Mouse (Mus musculus): Measurements from ENCODE around the gene Gm20388.

DNA sequence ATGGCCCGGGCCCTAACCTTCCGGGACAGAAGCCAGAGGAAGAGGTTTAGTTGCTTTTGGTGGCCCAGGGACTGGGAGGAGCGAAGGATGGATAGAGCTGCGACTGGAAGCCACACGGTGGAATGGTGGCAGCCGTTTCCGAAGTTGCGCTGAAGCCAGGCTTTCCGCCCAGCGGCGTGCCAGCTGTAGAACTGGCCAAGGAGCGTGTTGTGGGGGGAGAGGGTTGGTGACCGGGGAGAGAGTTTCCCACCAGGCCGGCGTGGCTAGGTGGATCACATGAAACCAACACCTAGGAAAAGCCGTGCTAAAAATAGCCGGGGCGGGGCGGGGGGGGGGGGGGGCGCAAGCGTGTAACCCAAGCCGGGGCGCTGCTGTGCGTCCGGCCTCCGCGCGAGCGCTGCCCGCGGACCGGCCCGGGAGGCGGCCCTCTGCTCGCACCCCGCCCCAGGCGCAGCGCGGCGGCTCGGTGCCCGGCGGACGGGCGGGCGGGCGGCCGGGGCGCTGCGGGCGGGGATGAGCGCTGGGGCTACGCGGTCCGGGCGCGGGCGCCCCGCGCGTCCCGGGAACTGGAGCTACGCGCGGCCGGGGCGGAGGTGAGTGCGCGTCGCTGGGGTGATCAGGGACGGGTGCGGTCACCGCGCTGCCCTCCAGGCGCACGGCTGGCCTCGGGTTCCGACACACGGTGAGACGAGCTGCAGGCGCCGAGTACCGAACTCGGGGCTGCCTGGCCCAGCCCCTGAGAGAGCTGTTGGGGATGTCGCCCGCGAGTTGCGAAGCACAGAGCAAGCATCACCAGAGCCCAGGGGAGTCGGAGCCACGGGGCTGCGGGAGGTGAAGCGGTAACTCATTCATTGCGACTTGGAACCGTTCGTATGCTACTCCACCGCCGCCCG lies 2319.4 kb downstream of the Gm20388 start:
- TF ChIP-seq CTCF (IDR thresholded peaks at IDR 0.05; ENCODE audit: low read depth) = no peak
- no peak for TF ChIP-seq EP300 (IDR thresholded peaks at IDR 0.05; ENCODE audit: low read depth)

Data from liver, embryonic 14.5 days (tissue).